In genomic region chr14:75179255-75179963, GRCm38 (mm10) we compare ENCODE assay signal across 9 mouse cellular contexts. TPM values are rescaled to one million over a fixed set of nuclear protein-coding genes. Genes with fewer than 3 reads are reported as not detected.
DNase-seq lines count a peak whose midpoint lies in the region; ATAC-seq lines count a peak whose summit lies in the region.
"Had no signal": no experiment of that assay in that cellular context is flagged by ENCODE, and none has a peak within 500 bp of the region (broad histone marks: within the 10 kb centered on the region; RNA-seq: fewer than 3 reads in every experiment).

No protein-coding gene starts in this region.

- DNase-seq in right cerebral cortex, postnatal 36 days (ENCODE audit: low spot score in 2 of 2): peak; percentile 24 to 32
- DNase-seq in right cerebral cortex, postnatal 4 days: no peak
- peak; percentile 76 to 82 for DNase-seq in thymus, postnatal 36 days
- DNase-seq in embryo, embryonic 10.5 days (ENCODE audit: low spot score): no peak
- DNase-seq in kidney, postnatal 4 days: no peak
- DNase-seq in cerebellum, adult 9-11 months: no peak

- peak; percentile 65 for ATAC-seq in inflammation-experienced regulatory T-cells, adult 6 months
- peak; percentile 44 for ATAC-seq in megakaryocyte progenitor cell, adult 5-6 weeks (replicated peaks; ENCODE audit: poor library complexity)

RNA-seq across cellular contexts. Expression of gene Lcp1, which starts 48.5 kb away (rescaled TPM):
- 1,000 to 10,000 TPM; 1,283 to 1,916 (median 1,300) TPM for polyA plus RNA-seq in inflammation-experienced regulatory T-cells, adult 6 months (2017; shearing (Covaris generic))
- total RNA-seq in megakaryocyte progenitor cell, adult 5-6 weeks (2015): 524 and 595 TPM in 2 replicates
- total RNA-seq in megakaryocyte progenitor cell, adult 5-6 weeks (2017): 311 and 321 TPM in 2 replicates

RNA-seq across cellular contexts. Expression of gene Lrrc63, which starts 48.7 kb away (rescaled TPM):
- not detected for polyA plus RNA-seq in inflammation-experienced regulatory T-cells, adult 6 months (2017; shearing (Covaris generic))
- total RNA-seq in megakaryocyte progenitor cell, adult 5-6 weeks (2015): 0.12 and 0.27 TPM in 2 replicates
- 0.17 TPM in 1 of 2 replicates, not detected in the other for total RNA-seq in megakaryocyte progenitor cell, adult 5-6 weeks (2017)
- polyA plus RNA-seq: embryonic facial prominence, embryonic 12.5 days had no signal

Comparison
In these comparisons a context has a peak if more than half of its experiments do, and no peak if none do; other contexts are left out.
1. DNase-seq: peak in right cerebral cortex, postnatal 36 days (2 of 2) and thymus, postnatal 36 days (2 of 2); none in right cerebral cortex, postnatal 4 days (single experiment), embryo, embryonic 10.5 days (single experiment), kidney, postnatal 4 days (0 of 2) and cerebellum, adult 9-11 months (single experiment).